Mouse (Mus musculus): ENCODE results near the gene Stk32c. TPM values are rescaled to one million over a fixed set of nuclear protein-coding genes. Genes with fewer than 3 reads are reported as not detected.
A peak's percentile ranks its signal among the peaks of the same experiment; 100 is the strongest.

The Stk32c gene
- polyA plus RNA-seq, 1 experiment from 2014 or later: 1.2 TPM

DNA sequence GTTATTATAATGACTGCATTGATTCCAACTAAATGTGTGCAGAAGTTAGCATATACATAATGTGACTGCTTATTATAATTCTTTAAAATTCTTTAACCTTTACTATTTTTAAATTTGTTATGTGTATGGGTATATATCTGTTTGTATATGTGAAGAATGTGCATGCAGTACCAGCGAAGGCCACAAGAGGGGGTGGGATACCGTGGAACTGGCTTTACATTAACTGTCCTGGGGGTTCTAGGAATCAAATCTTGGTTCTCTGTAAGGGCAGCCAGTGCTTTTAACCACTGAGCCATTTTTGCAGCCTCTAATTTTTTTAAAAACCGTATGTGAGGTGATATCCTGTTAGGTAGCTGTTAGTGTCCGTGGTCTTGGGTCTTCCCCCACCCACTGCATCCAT, 132.4 kb downstream of the Stk32c start:
- Histone ChIP-seq H3K4me1 (replicated peaks; ENCODE audit: control insufficient read depth, insufficient read depth, low read length) (peaks cover 19% of the 10 kb centered on the region), H3K4me2 (replicated peaks) (no peak overlapping the region), H3K27ac (no peak overlapping the region), H3K9ac (no peak overlapping the region), H3K36me3 (replicated peaks; ENCODE audit: control insufficient read depth, insufficient read depth) (no peaks in the 10 kb centered on the region), H3K9me3 (ENCODE audit: control insufficient read depth, low read length) (no peaks in the 10 kb centered on the region), H3K27me3 (ENCODE audit: control insufficient read depth, insufficient read depth, low read length) (no peaks in the 10 kb centered on the region), H3K4me3 (replicated peaks; ENCODE audit: low read length) (no peak overlapping the region)
- 63% methylated on average over 4 of the region's 4 CpGs for WGBS
- no peak for DNase-seq (ENCODE audit: low spot score)
- no peak for ATAC-seq (ENCODE audit: low FRiP score)

DNA sequence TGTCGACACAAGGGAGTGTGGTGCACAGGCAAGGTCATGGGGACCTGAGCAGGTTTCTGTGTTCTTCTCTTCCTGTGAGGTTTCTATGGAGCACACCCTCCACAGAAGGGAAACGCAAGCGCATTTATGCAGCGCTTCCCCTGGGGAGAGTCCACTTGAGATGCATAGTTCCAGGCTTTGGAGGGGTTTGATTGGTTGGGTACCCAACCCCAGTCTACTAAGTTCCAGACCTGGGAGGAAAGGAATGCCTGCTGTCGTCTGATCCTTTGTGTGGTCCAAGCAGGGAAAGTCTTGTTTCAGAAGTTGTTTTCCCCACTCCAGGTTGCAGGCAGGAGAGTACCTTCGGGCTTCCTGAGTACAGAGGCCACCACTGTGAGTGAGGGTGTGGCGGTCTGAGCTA, 134.0 kb downstream of the Stk32c start:
- Histone ChIP-seq H3K36me3 (replicated peaks; ENCODE audit: control insufficient read depth, insufficient read depth) (no peaks in the 10 kb centered on the region), H3K27ac (0 out of 2 replicates have a peak overlapping the region, but pooled peaks have one; percentile 33), H3K4me3 (replicated peaks; ENCODE audit: low read length) (no peak overlapping the region), H3K4me1 (replicated peaks; ENCODE audit: control insufficient read depth, insufficient read depth, low read length) (peaks cover 31% of the 10 kb centered on the region), H3K27me3 (ENCODE audit: control insufficient read depth, insufficient read depth, low read length) (no peaks in the 10 kb centered on the region), H3K4me2 (replicated peaks) (no peak overlapping the region), H3K9me3 (ENCODE audit: control insufficient read depth, low read length) (no peaks in the 10 kb centered on the region), H3K9ac (no peak overlapping the region)
- 65% methylated on average over 7 of the region's 7 CpGs for WGBS
- DNase-seq (ENCODE audit: low spot score): no peak
- no peak for ATAC-seq (ENCODE audit: low FRiP score)

DNA sequence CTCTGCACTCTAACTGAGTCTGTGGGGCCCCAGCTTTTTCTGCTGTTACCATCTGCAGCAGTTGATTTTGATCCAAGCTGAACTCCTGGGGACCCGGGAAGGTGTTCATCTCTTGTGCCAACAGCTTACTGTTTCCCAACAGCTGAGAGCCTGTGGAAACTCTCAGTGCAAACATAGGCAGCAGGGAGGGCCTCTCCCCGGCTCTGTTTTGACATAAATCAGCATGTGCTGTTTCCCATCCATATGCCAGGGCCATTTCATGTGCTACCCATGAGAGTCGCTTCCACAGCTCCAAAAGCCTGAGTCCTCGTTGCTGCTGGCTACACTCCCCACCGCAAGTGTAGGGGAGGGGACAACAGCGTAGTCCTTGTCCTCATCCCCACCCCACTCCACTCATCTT, 134.9 kb downstream of the Stk32c start:
- no peak overlapping the region for H3K4me2 ChIP-seq (replicated peaks)
- no peak for ATAC-seq (ENCODE audit: low FRiP score)
- peaks cover 34% of the 10 kb centered on the region for H3K4me1 ChIP-seq (replicated peaks; ENCODE audit: control insufficient read depth, insufficient read depth, low read length)
- H3K9ac ChIP-seq: no peak overlapping the region
- H3K9me3 ChIP-seq (ENCODE audit: control insufficient read depth, low read length): no peaks in the 10 kb centered on the region
- DNase-seq (ENCODE audit: low spot score): no peak
- H3K36me3 ChIP-seq (replicated peaks; ENCODE audit: control insufficient read depth, insufficient read depth): no peaks in the 10 kb centered on the region
- WGBS: 34% methylated on average over 6 of the region's 6 CpGs
- H3K27me3 ChIP-seq (ENCODE audit: control insufficient read depth, insufficient read depth, low read length): no peaks in the 10 kb centered on the region
- H3K4me3 ChIP-seq (replicated peaks; ENCODE audit: low read length): no peak overlapping the region
- peak overlapping the region; percentile 60; the same call in 1 of the 2 replicates for H3K27ac ChIP-seq

DNA sequence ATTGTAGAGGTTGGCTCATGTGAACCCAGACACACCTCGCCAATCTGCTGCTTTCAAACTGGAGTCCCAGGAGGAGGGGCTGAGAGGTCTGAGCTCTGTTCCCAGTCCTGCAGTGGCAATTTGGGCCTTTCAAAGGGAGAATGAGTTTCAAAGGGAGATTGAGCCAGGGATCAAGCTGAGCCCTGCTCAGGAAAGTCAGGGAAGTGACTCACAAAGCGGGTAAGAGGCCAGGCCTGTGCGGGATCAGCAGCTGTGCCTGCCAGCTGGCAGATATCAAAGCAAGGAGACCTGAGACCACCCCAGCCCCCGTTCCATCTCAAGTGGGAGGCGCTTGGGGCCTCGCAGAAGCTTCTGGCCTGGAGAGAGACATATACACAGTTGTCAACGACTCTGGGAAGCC, 135.8 kb downstream of the Stk32c start:
- DNase-seq (ENCODE audit: low spot score) (no peak), ATAC-seq (ENCODE audit: low FRiP score) (no peak)
- Histone ChIP-seq H3K4me2 (replicated peaks) (no peak overlapping the region), H3K27me3 (ENCODE audit: control insufficient read depth, insufficient read depth, low read length) (no peaks in the 10 kb centered on the region), H3K4me1 (replicated peaks; ENCODE audit: control insufficient read depth, insufficient read depth, low read length) (peaks cover 34% of the 10 kb centered on the region), H3K9ac (no peak overlapping the region), H3K27ac (peak overlapping the region; percentile 60; the same call in 1 of the 2 replicates), H3K4me3 (replicated peaks; ENCODE audit: low read length) (no peak overlapping the region), H3K9me3 (ENCODE audit: control insufficient read depth, low read length) (no peaks in the 10 kb centered on the region), H3K36me3 (replicated peaks; ENCODE audit: control insufficient read depth, insufficient read depth) (no peaks in the 10 kb centered on the region)
- 13% methylated on average over 7 of the region's 7 CpGs for WGBS

DNA sequence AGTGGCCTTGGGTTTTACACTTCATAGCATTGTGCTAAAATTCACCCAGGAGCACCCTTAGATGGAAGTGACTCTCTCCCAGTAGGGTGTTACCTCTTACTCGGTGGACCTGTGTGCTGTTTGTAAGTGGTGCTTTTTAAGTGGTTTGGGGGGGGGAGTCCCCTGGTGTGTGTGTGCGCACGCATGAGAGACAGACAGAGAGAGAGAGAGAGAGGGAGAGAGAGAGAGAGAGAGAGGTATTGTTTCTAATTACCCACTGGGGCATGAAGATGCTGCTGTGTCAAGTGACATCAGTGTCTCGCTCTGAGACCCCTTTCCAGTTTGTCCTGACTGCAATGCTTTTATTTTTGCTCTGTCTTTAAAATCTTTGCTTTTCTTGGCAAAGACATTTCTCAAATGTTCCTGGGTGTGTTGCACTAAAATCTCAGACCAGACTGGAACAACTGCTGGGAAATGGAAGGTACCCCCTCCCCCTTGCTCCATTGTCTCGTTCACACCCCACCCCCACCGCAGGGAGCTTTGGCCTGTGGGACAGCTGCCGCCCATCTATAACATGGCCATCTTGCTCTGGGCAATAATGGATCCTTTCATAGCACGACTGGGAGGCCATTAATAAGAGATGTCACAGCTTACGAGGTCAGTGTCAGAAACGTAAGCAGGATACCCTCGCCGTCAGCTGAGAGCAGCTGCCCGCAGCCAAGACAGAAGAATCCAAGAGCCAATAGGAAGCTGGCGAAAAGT, 137.9 kb downstream of the Stk32c start:
- no peaks in the 10 kb centered on the region for H3K9me3 ChIP-seq (ENCODE audit: control insufficient read depth, low read length)
- no peaks in the 10 kb centered on the region for H3K27me3 ChIP-seq (ENCODE audit: control insufficient read depth, insufficient read depth, low read length)
- 11% methylated on average over 14 of the region's 14 CpGs for WGBS
- no peak overlapping the region for H3K4me2 ChIP-seq (replicated peaks)
- H3K4me3 ChIP-seq (replicated peaks; ENCODE audit: low read length): no peak overlapping the region
- H3K27ac ChIP-seq: peak overlapping the region; percentile 70
- no peaks in the 10 kb centered on the region for H3K36me3 ChIP-seq (replicated peaks; ENCODE audit: control insufficient read depth, insufficient read depth)
- H3K4me1 ChIP-seq (replicated peaks; ENCODE audit: control insufficient read depth, insufficient read depth, low read length): peaks cover 34% of the 10 kb centered on the region
- ATAC-seq (ENCODE audit: low FRiP score) (0 out of 2 replicates have a peak, but pooled peaks have one; percentile 19), DNase-seq (ENCODE audit: low spot score) (no peak)
- no peak overlapping the region for H3K9ac ChIP-seq

DNA sequence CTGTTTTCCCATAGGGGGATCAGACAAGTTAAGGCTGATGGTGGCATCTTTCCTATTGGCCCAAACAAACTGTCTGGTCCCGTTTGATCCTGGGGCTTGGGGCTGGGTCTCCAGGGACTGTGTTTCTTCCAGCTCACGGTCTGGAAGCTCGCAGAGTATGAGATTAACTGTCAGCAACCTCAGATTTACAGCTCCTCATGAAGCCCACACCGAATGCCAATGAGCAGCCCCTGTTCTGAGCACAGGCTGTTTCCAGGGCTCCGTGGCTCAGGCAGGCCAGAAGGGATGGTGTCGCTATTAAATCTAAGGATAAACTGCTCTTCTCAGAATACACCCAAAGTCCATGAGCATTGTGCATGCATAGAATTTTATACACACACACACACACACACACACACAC, 138.9 kb downstream of the Stk32c start:
- Histone ChIP-seq H3K4me3 (replicated peaks; ENCODE audit: low read length) (no peak overlapping the region), H3K9me3 (ENCODE audit: control insufficient read depth, low read length) (no peaks in the 10 kb centered on the region), H3K36me3 (replicated peaks; ENCODE audit: control insufficient read depth, insufficient read depth) (no peaks in the 10 kb centered on the region), H3K4me1 (replicated peaks; ENCODE audit: control insufficient read depth, insufficient read depth, low read length) (peaks cover 34% of the 10 kb centered on the region), H3K9ac (no peak overlapping the region), H3K27ac (peak overlapping the region; percentile 70), H3K27me3 (ENCODE audit: control insufficient read depth, insufficient read depth, low read length) (no peaks in the 10 kb centered on the region), H3K4me2 (replicated peaks) (no peak overlapping the region)
- DNase-seq (ENCODE audit: low spot score) (no peak), ATAC-seq (ENCODE audit: low FRiP score) (peak; percentile 32; the same call in 1 of the 2 replicates)
- 13% methylated on average over 6 of the region's 6 CpGs for WGBS

DNA sequence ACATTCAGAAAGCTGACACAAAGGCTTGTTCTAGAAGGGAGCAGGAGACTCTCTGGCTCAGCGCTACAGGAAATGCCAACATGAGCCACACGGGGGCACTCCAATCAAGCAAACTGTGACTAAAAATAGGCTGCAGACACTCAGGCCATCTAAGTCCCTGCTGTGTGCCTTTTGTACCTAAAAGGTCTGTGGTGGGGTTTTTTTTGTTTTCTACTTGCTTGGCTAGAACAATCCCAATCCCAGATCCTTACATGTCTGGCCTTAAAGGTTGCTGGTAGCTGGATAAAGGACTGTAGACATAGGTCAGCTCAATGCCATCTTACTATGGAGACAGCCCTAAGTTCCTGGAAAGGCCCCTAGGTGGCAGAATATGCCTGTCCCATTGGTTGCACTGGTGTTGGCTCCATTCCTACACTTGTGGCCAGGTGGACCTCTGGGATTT, 144.9 kb downstream of the Stk32c start:
- WGBS: 0% methylated on average over 2 of the region's 2 CpGs
- Histone ChIP-seq H3K9ac (no peak overlapping the region), H3K36me3 (replicated peaks; ENCODE audit: control insufficient read depth, insufficient read depth) (no peaks in the 10 kb centered on the region), H3K9me3 (ENCODE audit: control insufficient read depth, low read length) (no peaks in the 10 kb centered on the region), H3K4me3 (replicated peaks; ENCODE audit: low read length) (no peak overlapping the region), H3K4me2 (replicated peaks) (no peak overlapping the region), H3K27me3 (ENCODE audit: control insufficient read depth, insufficient read depth, low read length) (no peaks in the 10 kb centered on the region), H3K4me1 (replicated peaks; ENCODE audit: control insufficient read depth, insufficient read depth, low read length) (0 out of 2 replicates have a peak, but pooled peaks cover 4% of the 10 kb centered on the region), H3K27ac (0 out of 2 replicates have a peak overlapping the region, but pooled peaks have one; percentile 4)
- DNase-seq (ENCODE audit: low spot score) (peak; percentile 93), ATAC-seq (ENCODE audit: low FRiP score) (peak; percentile 84)

DNA sequence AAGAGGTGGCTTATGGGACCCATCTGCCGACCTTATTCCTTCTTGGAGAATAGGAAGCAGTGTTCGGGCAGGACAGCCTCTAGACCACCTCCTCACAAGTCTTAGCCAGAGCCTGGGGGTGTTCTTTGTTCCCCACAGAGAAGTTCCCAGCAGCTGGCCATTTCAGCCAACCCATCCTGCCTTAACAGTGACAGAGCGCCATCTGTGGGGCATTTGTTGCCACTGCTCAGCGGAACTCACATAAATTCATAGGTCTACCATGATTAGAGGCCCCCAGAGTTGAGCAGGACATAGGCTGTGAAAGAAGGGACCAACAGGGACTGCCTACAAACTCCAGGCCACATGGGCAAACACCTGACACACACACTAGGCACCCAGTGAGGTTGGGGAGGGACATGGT, 149.7 kb downstream of the Stk32c start:
- Histone ChIP-seq H3K27ac (no peak overlapping the region), H3K27me3 (ENCODE audit: control insufficient read depth, insufficient read depth, low read length) (no peaks in the 10 kb centered on the region), H3K9ac (no peak overlapping the region), H3K9me3 (ENCODE audit: control insufficient read depth, low read length) (no peaks in the 10 kb centered on the region), H3K4me2 (replicated peaks) (no peak overlapping the region), H3K36me3 (replicated peaks; ENCODE audit: control insufficient read depth, insufficient read depth) (no peaks in the 10 kb centered on the region), H3K4me3 (replicated peaks; ENCODE audit: low read length) (no peak overlapping the region), H3K4me1 (replicated peaks; ENCODE audit: control insufficient read depth, insufficient read depth, low read length) (0 out of 2 replicates have a peak, but pooled peaks cover 3% of the 10 kb centered on the region)
- 53% methylated on average over 4 of the region's 4 CpGs for WGBS
- DNase-seq (ENCODE audit: low spot score) (no peak), ATAC-seq (ENCODE audit: low FRiP score) (no peak)

Measured in hindbrain, embryonic 14.5 days (tissue).